Mouse (Mus musculus) G1E (cell line): ENCODE results near the gene Irf4.

Experiments used
- CTCF ChIP-seq: IDR thresholded peaks from 2 replicates; pipeline ENCODE4 v1.5.1; 2012; ENCODE audit warnings: low read depth, low read length, inconsistent platforms, mixed read lengths
- POLR2AphosphoS5 ChIP-seq: IDR thresholded peaks from 2 replicates; pipeline ENCODE4 v1.6.1; 2012; ENCODE audit warnings: low read depth, low read length, inconsistent platforms; ENCODE audit not compliant: insufficient replicate concordance

GRCm38 (mm10) chr13:30793196-30793595, 44.2 kb downstream of the Irf4 start:
- TF ChIP-seq CTCF (no peak), POLR2AphosphoS5 (no peak)
